Mouse (Mus musculus): ENCODE results near the gene Fam83e.

Gene Fam83e

DNA sequence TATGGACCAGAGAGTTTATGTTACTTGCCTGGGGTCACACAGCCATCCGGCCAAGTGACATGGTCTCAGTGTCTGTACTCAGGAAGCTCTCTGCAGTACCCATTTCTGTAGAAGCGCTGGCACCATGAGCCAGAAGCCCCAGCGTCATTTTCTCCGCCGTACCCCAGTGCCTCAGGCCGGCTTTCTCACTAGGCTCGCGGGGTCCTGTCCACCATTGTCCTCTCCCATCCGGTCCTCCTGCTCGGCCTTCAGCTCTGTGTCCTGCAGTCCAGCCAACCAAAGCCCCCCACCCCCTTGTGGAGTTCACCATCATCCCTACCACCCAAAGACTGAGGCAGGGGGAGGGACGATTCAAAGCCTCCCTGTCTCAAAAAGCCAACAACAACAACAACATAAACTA is 19.4 kb upstream of the Fam83e start:
- intact Hi-C loops (cut with DNase I), result no loop called here

DNA sequence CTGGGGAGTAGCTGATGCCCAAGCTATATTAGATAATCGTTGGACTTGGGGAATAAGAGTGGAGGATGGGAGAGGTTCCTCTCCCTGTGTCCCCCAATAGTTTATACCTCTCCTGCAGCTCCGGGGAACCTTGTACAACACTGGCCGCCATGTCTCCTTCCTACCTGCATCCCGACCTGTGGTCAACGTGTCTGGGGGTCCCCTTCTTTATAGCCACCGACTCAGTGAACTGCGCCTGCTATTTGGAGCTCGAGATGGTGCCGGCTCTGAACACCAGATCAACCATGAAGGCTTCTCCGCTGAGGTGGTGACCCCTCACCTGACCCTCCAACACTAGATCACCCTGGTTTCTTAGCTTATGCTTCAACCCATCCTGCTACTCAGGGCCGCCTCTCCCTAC is 18.7 kb upstream of the Fam83e start:
- intact Hi-C loops (cut with DNase I), result no loop called here

DNA sequence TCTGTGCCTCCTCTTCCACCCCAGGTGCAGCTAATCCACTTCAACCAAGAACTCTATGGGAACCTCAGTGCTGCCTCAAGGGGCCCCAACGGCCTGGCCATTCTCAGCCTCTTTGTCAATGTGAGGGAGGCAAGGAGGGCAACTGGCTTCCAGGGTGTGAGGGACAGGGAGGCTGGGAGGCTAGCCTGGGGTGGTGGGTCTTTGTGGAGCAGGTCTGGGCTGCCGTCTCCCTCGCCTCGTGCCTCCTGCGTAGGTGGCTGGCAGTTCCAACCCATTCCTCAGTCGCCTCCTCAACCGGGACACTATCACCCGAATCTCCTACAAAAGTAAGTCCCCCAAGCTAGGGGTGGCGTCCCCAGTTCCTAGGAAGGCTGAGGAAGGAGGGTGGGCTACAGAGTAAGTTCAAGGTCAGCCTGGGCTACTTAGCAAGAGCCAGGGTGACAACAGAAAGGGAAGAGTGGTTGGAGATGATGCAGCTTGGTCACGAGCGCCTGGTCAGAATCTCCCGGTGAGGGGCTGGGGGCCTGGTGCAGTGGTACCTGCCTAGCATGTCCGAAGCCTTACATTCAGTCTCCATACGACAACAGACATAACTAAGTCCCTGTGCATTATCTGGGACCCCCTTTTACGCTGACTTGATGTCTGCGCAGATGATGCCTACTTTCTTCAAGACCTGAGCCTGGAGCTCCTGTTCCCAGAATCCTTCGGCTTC is 18.0 kb upstream of the Fam83e start:
- intact Hi-C loops (cut with DNase I), result no loop called here

DNA sequence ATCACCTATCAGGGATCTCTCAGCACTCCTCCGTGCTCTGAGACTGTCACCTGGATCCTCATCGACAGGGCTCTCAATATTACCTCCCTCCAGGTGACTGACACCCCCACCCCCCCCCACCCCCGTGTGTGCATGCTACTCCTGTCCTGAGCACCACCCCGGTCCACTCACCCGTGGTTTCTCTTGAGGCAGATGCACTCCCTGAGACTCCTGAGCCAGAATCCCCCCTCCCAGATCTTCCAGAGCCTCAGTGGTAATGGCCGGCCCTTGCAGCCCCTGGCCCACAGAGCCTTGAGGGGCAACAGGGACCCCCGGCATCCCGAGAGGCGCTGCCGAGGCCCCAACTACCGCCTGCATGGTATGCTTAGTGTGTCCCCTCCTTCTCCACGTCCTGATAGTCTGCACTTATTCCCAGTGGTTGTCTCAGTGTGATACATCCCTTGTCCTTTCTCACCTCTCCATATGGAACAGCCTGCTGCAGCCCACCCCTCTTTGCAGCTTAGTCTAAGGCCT is 17.4 kb upstream of the Fam83e start:
- intact Hi-C loops (cut with DNase I), result no loop called here

DNA sequence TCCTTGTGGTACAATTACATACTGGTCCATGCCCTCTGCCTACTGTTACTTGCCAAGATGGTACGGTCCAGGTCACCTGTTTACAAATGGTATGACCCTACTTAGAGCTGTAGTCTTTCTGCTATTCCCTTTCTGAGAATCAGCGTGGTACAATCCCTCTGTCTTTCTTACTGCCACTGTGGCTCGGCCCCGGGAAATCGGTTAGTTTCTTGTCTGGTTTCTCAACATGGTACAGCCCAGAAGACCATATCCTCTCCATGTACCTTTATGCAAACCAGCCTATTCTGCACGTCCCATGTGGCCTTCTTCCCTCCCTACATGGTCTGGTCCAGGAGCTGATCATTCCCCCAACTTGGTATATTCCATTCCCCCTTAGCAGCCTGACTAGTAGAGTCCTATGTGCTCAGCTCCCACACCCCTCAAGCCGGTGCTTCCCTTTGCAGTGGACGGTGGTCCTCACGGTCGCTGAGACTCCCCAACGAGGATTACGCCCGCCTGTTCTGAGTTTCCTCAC is 16.9 kb upstream of the Fam83e start:
- intact Hi-C loops (cut with DNase I), result no loop called here

DNA sequence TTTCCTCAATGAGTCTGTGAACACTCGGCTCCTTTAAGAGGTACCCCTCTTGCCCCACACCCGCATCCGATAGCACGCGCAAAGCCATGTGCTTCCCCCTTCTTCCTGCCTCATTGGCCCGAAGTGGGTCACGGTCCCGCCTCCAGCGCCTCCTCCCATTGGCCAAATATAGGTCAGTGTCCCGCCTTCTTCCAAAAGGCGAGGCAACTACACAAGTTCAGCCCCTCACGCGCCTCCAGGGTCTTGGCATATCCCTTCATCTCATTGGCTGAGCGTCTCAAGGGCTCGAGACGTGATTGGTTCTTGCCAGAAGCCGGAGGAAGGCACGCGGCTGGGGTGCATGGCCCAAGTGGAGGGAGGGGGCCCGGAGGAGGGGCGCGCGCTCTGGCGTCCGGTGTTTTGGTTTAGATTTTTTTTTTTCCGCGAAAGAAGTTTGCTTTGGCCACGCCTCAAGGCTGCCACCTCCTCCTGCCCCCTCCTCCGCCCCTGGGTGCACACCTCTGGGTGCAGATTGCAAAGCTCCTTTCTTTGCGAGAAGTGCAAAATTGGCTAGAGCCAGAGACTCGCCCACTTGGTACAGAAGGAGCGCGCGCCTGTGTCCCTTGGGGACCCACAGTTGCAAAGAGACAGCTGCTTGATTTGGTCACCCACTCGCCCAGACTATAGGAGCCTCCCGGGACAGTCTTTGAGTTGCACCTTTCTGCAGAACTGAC is 16.1 kb upstream of the Fam83e start, which contains the start of gene Dbp:
Dbp (plus strand) TSS at position 359 of the 713 bp plus-strand sequence.
- intact Hi-C loops (cut with DNase I), result no loop called here

DNA sequence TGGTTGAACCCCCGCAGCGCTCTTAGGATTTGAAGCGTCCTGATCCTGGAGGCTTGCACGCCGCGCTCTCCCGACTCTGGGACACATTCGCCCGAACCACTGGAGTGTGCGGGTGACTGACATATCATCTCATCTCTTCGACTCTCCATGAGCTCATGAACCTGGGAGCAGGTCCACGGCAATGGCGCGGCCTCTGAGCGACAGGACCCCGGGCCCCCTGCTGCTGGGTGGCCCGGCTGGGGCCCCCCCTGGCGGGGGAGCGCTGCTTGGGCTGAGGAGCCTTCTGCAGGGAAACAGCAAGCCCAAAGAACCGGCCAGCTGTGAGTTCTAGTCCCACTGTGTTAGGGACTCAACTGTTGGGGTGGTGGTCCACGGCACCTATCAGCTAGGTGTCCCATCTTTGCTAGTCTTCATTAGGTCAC is 15.6 kb upstream of the Fam83e start:
- intact Hi-C loops (cut with DNase I), result no loop called here

DNA sequence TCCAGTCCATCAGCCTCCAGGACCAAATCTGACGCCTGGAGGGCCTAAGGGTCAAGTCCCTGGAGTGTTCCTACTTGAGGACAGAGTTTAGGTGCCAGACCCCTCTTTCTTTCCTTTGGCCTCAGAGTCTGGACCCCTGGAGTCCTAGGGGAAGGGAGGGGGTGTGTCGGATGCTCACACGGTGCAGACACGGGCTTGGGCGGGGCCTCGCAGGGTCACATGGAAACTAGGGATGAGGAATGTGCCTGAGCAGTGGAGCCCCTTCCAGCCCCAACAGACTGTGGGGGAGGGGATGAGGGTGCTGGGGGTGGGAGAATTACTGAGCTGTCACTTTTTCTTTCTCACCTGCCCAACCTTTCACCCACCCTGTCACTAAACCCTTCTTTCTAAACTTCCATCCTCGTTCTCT is 15.1 kb upstream of the Fam83e start:
- intact Hi-C loops (cut with DNase I), result no loop called here

DNA sequence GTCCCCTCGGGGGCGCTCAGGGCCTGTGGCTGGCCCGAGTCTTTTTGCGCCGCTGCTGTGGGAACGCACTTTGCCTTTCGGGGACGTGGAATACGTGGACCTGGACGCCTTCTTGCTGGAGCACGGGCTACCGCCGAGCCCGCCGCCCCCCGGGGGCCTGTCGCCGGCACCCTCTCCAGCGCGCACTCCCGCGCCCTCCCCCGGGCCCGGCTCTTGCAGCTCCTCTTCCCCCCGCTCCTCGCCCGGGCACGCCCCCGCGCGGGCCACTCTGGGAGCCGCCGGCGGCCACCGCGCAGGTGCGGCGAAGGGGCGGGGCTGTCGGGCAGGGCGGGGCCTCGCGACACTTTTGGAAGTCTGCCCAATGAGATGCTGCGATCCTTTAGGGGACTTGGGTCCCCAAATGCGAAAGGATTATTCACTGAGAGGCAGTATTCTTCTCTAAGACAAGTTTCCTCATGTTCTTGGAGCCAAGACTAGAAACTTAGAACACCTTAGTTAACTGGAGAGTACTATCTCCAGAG is 14.2 kb upstream of the Fam83e start:
- intact Hi-C loops (cut with DNase I), result no loop called here

DNA sequence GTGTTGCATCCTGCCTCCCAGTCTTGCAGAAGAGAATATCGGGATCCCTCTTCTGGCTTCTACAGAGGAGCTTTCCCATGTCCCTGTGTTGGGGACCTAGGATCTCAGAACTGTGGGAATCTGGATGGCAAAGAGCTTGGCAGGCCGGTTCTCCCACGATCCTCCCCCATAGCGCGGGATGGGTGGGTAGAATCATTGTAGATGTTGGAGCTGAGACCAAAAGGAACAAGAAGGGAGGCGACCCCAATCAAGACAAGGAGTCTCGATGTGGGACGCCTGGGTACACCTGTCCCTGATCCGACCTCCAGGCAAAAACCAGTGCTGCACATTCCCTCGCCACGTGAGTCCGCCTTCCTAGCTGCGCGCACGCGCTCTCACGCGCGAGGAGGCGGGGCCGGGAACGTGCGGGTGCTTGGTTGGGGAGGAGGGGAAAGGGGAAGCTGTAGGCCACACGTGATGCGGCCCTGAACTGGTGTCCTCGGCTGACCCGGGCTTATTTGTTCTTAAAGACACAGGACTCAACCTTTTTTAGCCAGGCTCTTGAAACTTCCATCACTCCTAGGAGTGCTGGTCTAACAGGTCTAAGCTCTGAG is 13.5 kb upstream of the Fam83e start:
- intact Hi-C loops (cut with DNase I), result no loop called here

DNA sequence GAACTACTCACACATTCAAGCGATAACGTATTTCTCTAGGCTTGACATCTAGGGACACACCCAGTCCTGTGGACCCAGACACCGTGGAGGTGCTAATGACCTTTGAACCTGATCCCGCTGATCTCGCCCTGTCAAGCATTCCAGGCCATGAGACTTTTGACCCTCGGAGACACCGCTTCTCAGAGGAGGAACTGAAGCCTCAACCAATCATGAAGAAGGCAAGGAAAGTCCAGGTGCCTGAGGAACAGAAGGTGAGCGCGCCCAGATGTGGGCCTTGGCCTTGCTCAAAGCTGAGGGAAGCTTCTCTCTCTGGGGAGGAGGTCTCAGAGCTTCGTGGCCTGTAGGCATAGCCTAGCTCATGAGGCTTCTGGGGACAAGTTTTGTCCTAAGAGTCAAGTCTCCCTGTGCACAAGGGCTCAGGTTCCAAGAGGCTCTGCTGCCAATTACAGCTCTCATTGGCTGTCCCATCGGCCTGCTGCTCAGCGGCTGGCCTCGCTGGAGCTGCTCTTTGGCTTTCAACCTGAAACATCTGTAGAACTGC is 12.7 kb upstream of the Fam83e start:
- intact Hi-C loops (cut with DNase I), result no loop called here

DNA sequence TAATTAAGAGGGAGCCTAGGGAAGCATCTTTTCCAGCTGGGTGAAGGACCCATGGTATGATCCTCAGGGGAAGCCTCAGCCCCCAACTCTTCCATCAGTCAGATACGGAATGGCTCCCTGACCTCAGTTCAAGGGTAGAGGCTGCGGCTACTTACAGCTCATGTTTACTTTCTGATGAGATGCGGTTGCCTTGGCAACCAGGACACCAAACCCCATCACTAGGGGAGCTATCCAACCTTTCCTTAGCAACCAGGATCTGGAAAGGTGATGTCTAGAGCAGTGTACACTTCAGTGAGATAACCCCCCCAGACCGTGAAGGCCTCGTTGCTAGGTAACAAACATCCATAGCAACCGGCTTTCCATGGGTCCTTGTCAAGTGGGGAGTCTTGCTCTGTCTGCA is 12.0 kb upstream of the Fam83e start:
- intact Hi-C loops (cut with DNase I), result no loop called here

DNA sequence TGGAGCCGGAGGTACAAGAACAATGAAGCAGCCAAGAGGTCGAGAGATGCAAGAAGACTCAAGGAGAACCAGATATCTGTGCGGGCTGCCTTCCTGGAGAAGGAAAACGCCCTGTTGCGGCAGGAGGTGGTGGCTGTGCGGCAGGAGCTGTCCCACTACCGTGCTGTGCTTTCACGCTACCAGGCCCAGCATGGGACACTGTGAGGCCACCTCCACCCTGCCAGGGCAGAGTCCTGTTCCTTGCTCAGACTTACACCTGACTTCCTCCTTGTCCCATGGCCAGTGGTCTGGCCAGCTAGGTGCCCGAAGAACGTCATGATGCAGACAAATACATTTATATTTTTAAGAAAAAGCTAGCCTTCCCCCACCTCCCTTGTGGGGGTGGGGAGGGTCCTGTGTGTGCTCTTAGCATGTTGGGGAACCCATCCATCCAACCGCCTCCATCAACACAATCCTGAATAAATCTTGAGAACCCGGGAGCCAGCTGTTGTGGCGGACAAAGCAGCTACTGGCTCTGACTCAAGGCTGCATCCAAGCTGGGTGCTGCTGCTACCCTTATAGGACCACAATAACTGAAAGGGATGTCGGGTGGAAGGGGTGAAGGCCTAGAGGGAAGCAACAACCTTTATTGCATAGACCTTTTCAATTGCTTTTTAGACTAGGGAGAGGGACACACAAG is 11.2 kb upstream of the Fam83e start:
- intact Hi-C loops (cut with DNase I), result no loop called here

DNA sequence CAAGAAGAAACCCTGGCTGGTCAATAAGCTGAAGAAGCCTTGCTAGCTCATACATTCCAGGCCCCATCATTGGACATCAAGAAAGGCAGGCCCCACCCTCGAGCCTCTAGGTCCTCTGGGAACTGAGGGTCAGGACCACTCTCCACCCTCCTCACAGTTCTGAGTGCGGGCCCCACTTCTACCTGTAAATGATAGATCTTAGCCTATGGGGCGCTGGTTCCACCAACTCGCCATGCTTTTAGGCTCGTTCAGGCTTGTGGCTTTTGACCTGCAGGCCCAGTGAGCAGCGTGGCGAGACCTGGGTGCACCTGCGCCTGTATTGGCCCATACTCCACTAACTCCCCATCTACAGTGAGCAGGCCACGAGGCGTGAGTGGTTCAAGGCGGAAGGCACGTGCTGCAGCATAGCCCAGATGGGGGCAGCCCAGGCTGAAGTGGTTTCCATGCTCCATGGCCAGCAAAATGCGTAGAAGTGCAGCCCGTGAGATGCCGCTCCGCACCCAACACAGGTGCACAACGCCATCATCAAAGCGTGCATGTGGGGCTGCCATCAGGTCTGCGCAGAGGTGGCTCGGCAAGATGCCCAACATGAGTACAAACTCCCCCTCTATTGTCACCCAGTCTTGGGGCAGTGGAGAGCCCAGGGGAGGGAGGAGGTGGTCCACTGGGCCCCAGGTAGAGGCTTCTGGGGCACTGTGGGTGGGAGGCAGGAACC is 10.4 kb upstream of the Fam83e start:
- intact Hi-C loops (cut with DNase I), result no loop called here

DNA sequence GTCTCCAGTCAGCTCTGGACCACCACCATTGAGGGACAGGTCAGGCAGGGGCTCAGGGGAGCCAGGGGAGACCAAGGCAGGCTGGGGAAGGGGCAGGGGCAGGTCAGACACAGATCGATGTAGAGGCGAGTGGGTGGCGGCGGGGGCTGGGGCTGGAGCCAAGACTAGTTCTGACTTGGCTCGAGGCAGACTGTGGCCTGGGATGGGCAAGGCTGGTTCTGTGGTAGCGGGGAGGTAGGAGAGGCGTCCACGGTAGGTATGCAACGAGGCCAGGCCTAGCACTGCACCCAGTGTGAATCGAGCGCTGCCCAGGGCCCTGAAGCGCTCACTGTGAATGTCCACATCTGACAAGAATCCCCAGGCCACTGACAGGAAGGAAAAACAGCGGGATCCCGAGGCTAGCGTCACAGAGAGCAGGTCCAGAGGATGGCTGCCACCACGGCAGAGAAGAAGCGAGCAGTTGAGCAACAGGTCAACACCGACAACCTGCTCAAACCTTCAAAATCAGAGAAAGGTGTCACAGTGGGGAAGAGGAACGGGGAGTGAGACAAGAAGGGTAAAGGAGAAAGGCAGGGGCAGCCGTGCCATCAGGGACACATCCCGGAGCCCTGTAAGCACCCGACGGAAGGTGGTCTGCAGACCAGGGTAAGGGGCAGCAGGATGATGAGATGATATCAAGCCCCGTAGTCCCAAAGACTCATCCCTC is 9.5 kb upstream of the Fam83e start:
- intact Hi-C loops (cut with DNase I), result no loop called here

DNA sequence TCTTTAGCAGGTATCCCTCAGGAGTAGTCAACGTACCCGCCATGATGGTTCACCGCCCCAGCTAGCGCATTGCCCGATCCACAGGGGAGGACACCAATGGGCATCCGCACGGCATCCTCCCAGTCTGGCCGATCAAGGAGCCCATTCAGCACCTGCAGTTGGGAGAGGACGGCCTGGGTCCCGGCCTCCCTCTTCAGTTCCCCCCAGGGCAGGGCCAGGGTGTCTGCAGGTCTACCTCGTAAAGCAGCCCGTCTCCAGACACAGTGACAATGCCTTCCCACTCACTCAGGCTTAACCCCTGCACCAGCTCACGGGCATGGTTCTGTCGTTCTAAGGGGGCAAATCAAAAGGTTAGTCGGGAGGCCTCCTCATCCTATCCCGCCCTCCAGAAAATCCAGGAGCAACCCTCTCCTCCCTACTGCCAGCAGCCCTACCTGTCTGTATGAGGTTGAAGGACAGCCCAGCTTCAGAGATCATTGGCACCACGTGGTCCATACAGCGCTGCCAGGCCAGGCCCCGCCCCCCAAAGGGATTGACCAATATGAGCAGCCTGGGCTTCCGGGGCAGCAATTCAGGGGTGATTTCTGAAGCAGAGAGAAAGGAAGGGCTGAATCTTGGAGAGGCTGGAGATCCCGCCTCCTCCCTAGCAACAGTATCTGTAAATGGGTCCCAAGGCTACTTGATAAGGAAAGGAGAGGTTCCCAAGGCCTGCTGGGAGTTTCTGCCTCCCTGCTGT is 8.8 kb upstream of the Fam83e start:
- intact Hi-C loops (cut with DNase I), result no loop called here

DNA sequence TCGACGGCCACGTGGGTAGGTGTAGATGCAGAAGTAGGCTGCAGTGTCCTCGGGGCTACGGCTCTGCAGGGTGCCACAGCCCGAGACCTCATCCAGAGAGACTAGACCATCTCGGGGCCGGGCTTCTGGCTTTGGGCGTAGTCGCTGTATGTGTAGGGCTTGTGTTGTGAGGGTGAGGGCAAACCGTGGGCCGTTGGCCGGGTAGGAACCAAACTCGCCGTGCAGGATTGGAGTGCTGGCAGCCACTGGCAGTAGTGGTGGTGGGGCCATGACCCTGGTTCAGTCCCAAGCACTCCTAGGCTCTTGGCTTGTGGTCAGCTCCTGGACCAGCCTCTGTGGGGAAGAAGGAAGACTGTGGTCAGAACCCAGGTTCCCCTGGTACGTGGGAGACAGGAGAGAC is 7.6 kb upstream of the Fam83e start:
- intact Hi-C loops (cut with DNase I), result no loop called here

DNA sequence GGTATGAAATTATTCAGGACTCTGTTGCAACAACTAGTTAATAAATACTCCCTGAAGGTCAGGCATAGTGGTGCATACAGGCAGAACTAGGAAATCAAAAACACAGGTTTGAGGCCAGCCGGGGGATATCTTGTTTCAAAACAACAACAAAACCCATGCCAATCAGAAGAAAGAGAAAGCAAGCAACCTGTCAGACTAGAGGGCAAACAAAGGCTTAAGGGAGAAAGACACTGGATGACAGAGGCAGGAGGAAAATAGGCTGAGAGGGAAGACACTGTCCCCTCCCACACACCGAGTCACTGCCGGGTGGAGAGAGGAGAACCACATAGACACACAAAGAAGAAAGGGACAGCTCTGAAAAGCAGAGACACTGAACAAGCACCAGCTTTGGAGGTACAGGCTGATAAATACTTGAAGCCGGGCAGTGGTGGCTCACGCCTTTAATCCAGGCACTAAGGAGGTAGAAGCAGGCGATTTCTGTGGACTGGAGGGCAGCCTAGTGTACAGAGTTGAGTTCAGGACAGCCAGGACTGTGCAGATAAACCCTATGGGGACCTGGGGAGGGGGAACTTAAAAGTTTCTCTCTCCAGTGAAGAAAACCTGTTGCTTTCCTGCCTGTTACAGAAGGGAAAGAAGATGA is 7.0 kb upstream of the Fam83e start:
- intact Hi-C loops (cut with DNase I), result no loop called here

Measured in adrenal gland (tissue).